Mouse (Mus musculus) spleen, adult 2 months (tissue): ENCODE data around the gene Trp53. TPM values are rescaled to one million over a fixed set of nuclear protein-coding genes. Genes with fewer than 3 reads are reported as not detected.

ENCODE experiments used
- DNase-seq, 2 experiments: peaks; one replicate each; pipeline versions ENCODE4 v3.0.0 to v3.0.0-alpha.2; 2012 to 2021; ENCODE audit warnings: low spot score in 2 of 2, low read depth in 1 of 2
- H3K27ac ChIP-seq: fragments of 200-500 bp; 2 replicates; pipeline ENCODE4 v1.5.1; 2012; ENCODE audit warnings: low read length, inconsistent platforms; ENCODE audit not compliant: insufficient read depth
- H3K27me3 ChIP-seq: fragments of 200-500 bp; 2 replicates; pipeline ENCODE4 v1.6.1; 2012; ENCODE audit warnings: mild to moderate bottlenecking, moderate library complexity, low read length, inconsistent platforms; ENCODE audit not compliant: control insufficient read depth, insufficient read depth
- H3K36me3 ChIP-seq: fragments of 200-500 bp; 2 replicates; pipeline ENCODE4 v1.6.1; 2012; ENCODE audit warnings: mild to moderate bottlenecking, low read length, inconsistent platforms; ENCODE audit not compliant: control insufficient read depth, insufficient read depth
- H3K4me1 ChIP-seq: fragments of 200-500 bp; 2 replicates; pipeline ENCODE4 v1.6.1; 2011; ENCODE audit warnings: inconsistent platforms; ENCODE audit not compliant: control insufficient read depth, insufficient read depth, insufficient read length
- H3K4me3 ChIP-seq: fragments of 200-500 bp; 2 replicates; pipeline ENCODE4 v1.5.1; 2011; ENCODE audit warnings: mild to moderate bottlenecking, inconsistent platforms; ENCODE audit not compliant: insufficient read depth, insufficient read length; ENCODE audit errors: extremely low read depth
- CTCF ChIP-seq: fragments of 200-500 bp; IDR thresholded peaks from 2 replicates; pipeline ENCODE4 v1.5.1; 2011; ENCODE audit warnings: mild to moderate bottlenecking, inconsistent platforms; ENCODE audit not compliant: insufficient read depth, insufficient read length, insufficient replicate concordance; ENCODE audit errors: extremely low read depth
- POLR2A ChIP-seq: fragments of 200-500 bp; IDR thresholded peaks from 2 replicates; pipeline ENCODE4 v1.6.1; 2011; ENCODE audit warnings: low read depth, low read length, inconsistent platforms
- WGBS: fragments of 180-500 bp; shearing (Covaris S2); methylation state at CpG from one replicate; pipeline ENCODE4 v1.1.7; 2018; 5-methylcytosine and 5-hydroxymethylcytosine counted together
- polyA plus RNA-seq: library from polyadenylated mRNA; depleted of rRNA; stranded (reverse); fragments of >200 nt; gene quantifications from 2 replicates; pipeline ENCODE4 v1.2.3, GENCODE M21; 2012

Gene Trp53
- polyA plus RNA-seq, 1 experiment: 105 TPM

- no peaks in the 10 kb centered on the region for H3K36me3 ChIP-seq
- H3K4me1 ChIP-seq: no peaks in the 10 kb centered on the region
- 84% methylated on average over 2 of the region's 2 CpGs for WGBS
- no peak for DNase-seq
- TF ChIP-seq CTCF (no peak), POLR2A (no peak)
- no peak overlapping the region for H3K27ac ChIP-seq
- no peaks in the 10 kb centered on the region for H3K27me3 ChIP-seq
- no peak overlapping the region for H3K4me3 ChIP-seq
Measured at GRCm38 (mm10) chr11:69553341-69553721, 26.8 kb upstream of the Trp53 start.

- Histone ChIP-seq H3K27ac (no peak overlapping the region), H3K4me1 (no peaks in the 10 kb centered on the region), H3K4me3 (no peak overlapping the region), H3K36me3 (no peaks in the 10 kb centered on the region), H3K27me3 (no peaks in the 10 kb centered on the region)
- no peak for DNase-seq
- TF ChIP-seq POLR2A (no peak), CTCF (no peak)
- 58% methylated on average over 5 of the region's 5 CpGs for WGBS
Measured at GRCm38 (mm10) chr11:69554539-69555140, 25.5 kb upstream of the Trp53 start.

- no peaks in the 10 kb centered on the region for H3K4me1 ChIP-seq
- TF ChIP-seq POLR2A (no peak), CTCF (no peak)
- no peak for DNase-seq
- no peak overlapping the region for H3K27ac ChIP-seq
- H3K27me3 ChIP-seq: peaks cover 2% of the 10 kb centered on the region; the same call in 1 of the 2 replicates
- 68% methylated on average over 14 of the region's 14 CpGs for WGBS
- H3K36me3 ChIP-seq: peaks cover 11% of the 10 kb centered on the region
- no peak overlapping the region for H3K4me3 ChIP-seq
Measured at GRCm38 (mm10) chr11:69557381-69557958, 22.7 kb upstream of the Trp53 start.

- WGBS: 30% methylated on average over 6 of the region's 6 CpGs
- DNase-seq: no peak
Measured at GRCm38 (mm10) chr11:69558756-69559155, 21.4 kb upstream of the Trp53 start.

GRCm38 (mm10) chr11:69559183-69559582 lies 21.0 kb upstream of the Trp53 start:
- no peak for DNase-seq
- H3K27ac ChIP-seq: no peak overlapping the region
- no peak overlapping the region for H3K4me3 ChIP-seq
- no peaks in the 10 kb centered on the region for H3K4me1 ChIP-seq
- H3K36me3 ChIP-seq: peaks cover 22% of the 10 kb centered on the region
- peaks cover 2% of the 10 kb centered on the region; the same call in 1 of the 2 replicates for H3K27me3 ChIP-seq
- TF ChIP-seq CTCF: no peak
- TF ChIP-seq POLR2A: no peak
- 52% methylated on average over 5 of the region's 5 CpGs for WGBS

More at GRCm38 (mm10) chr11:69558756-69559155, 21.4 kb upstream of the Trp53 start:
- no peak for TF ChIP-seq POLR2A
- TF ChIP-seq CTCF: no peak
- Histone ChIP-seq H3K27ac (no peak overlapping the region), H3K27me3 (peaks cover 2% of the 10 kb centered on the region; the same call in 1 of the 2 replicates), H3K4me1 (no peaks in the 10 kb centered on the region), H3K36me3 (peaks cover 22% of the 10 kb centered on the region), H3K4me3 (no peak overlapping the region)

- H3K27ac ChIP-seq: no peak within 1 kb of the TSS
- peaks cover 22% of the 10 kb centered on the region for H3K36me3 ChIP-seq
- H3K27me3 ChIP-seq: peaks cover 2% of the 10 kb centered on the region; the same call in 1 of the 2 replicates
- 16% methylated on average over 54 of the region's 59 CpGs for WGBS
- H3K4me1 ChIP-seq: no peaks in the 10 kb centered on the region
- TF ChIP-seq POLR2A: no peak
- no peak for TF ChIP-seq CTCF
- no peak within 1 kb of the TSS for H3K4me3 ChIP-seq
- DNase-seq: no peak
Measured at GRCm38 (mm10) chr11:69559851-69560765, 20.1 kb upstream of the Trp53 start, which contains the start of gene Efnb3. TSS of gene Efnb3 (minus strand) at chr11:69560205.
